Mouse (Mus musculus): ENCODE measurements around the gene Plcb2. TPM values are rescaled to one million over a fixed set of nuclear protein-coding genes. Genes with fewer than 3 reads are reported as not detected.

Plcb2 gene
- polyA plus RNA-seq, 1 experiment = 84.6 TPM

DNA sequence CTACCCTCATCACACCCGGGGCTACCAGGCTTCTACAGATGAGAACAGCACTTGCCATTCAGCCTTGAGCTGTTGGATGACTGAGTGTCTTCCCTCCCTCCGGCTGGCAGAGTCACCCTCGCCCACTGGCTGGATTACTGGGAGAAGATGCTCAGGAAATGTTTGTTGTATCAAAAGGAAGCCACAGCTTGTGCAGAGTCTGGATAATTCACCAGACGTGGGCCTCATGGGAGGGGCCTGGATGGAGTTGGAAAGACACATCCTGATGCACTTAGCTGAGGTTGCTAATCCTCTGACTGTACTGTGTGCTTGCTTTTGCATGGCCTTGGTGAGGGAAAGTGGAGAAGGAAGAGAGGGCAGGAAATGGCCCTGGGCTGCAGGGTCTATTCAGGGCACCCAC, 27.9 kb upstream of the Plcb2 start:
- WGBS = 56% methylated on average over 4 of the region's 4 CpGs
- H3K4me3 ChIP-seq (replicated peaks; ENCODE audit: control insufficient read depth, low read depth, low read length) = no peak overlapping the region
- TF ChIP-seq CTCF (IDR thresholded peaks at IDR 0.05; ENCODE audit: control insufficient read depth, insufficient read depth, low read length) = no peak
- no peak for TF ChIP-seq POLR2A (IDR thresholded peaks at IDR 0.05; ENCODE audit: borderline replicate concordance, control insufficient read depth, low read depth, low read length)
- no peak overlapping the region for H3K27ac ChIP-seq (ENCODE audit: control insufficient read depth, insufficient read depth, low read depth, low read length, poor library complexity)
- 0 out of 2 replicates have a peak, but pooled peaks cover 1% of the 10 kb centered on the region for H3K4me1 ChIP-seq (ENCODE audit: control insufficient read depth, insufficient read depth, low read length)

GRCm38 (mm10) chr2:118755407-118755806, 27.2 kb upstream of the Plcb2 start:
- Histone ChIP-seq H3K27ac (ENCODE audit: control insufficient read depth, insufficient read depth, low read depth, low read length, poor library complexity) (no peak overlapping the region), H3K4me1 (ENCODE audit: control insufficient read depth, insufficient read depth, low read length) (peaks cover 1% of the 10 kb centered on the region; the same call in 1 of the 2 replicates), H3K4me3 (replicated peaks; ENCODE audit: control insufficient read depth, low read depth, low read length) (no peak overlapping the region)
- WGBS = 70% methylated on average over 6 of the region's 6 CpGs
- TF ChIP-seq POLR2A (IDR thresholded peaks at IDR 0.05; ENCODE audit: borderline replicate concordance, control insufficient read depth, low read depth, low read length) (no peak), CTCF (IDR thresholded peaks at IDR 0.05; ENCODE audit: control insufficient read depth, insufficient read depth, low read length) (no peak)

DNA sequence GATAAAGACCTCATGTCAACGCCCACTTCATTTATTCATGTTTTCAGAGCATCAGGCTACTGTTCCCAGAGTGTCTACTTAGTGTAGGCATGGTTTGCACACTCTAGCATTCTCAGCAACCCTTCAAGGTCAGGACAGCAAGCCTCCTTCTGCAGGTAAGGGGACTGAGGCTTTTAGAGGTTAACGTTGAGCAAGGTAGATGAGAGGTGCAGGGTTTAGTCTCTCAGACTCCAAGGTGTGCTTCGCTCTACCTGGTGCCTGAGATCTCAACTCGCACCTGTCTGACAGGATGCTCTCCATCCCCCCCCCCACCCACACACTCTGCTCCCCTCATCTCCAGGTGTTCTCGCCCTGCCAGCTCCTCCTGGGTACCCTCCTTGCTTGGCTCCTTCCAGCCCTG, 25.9 kb upstream of the Plcb2 start:
- no peak for TF ChIP-seq CTCF (IDR thresholded peaks at IDR 0.05; ENCODE audit: control insufficient read depth, insufficient read depth, low read length)
- TF ChIP-seq POLR2A (IDR thresholded peaks at IDR 0.05; ENCODE audit: borderline replicate concordance, control insufficient read depth, low read depth, low read length) = no peak
- peaks cover 1% of the 10 kb centered on the region; the same call in 1 of the 2 replicates for H3K4me1 ChIP-seq (ENCODE audit: control insufficient read depth, insufficient read depth, low read length)
- 84% methylated on average over 5 of the region's 5 CpGs for WGBS

DNA sequence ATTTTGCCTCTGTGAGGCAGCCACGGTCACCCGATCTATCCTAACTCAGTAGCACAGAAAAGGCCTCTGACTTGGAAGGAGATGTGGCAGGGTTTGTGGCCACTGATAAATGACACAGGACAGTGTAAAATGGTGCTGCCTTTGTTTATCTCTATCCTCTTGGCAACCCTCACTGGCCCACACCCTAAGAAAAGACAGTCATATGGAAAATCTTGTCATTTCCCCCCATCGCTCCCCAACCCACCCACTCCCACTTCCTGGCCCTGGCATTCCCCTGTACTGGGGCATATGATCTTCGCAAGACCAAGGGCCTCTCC, 24.5 kb upstream of the Plcb2 start:
- H3K4me1 ChIP-seq (ENCODE audit: control insufficient read depth, insufficient read depth, low read length) = no peaks in the 10 kb centered on the region; the same call in 1 of the 2 replicates

More for the DNA sequence above, 25.9 kb upstream of the Plcb2 start:
- Histone ChIP-seq H3K4me3 (replicated peaks; ENCODE audit: control insufficient read depth, low read depth, low read length) (no peak overlapping the region), H3K27ac (ENCODE audit: control insufficient read depth, insufficient read depth, low read depth, low read length, poor library complexity) (no peak overlapping the region)

GRCm38 (mm10) chr2:118751896-118752791, 23.9 kb upstream of the Plcb2 start:
- Histone ChIP-seq H3K4me1 (ENCODE audit: control insufficient read depth, insufficient read depth, low read length) (no peaks in the 10 kb centered on the region; the same call in 1 of the 2 replicates), H3K4me3 (replicated peaks; ENCODE audit: control insufficient read depth, low read depth, low read length) (no peak overlapping the region), H3K27ac (ENCODE audit: control insufficient read depth, insufficient read depth, low read depth, low read length, poor library complexity) (peak overlapping the region; percentile 2)
- TF ChIP-seq POLR2A (IDR thresholded peaks at IDR 0.05; ENCODE audit: borderline replicate concordance, control insufficient read depth, low read depth, low read length) (no peak), CTCF (IDR thresholded peaks at IDR 0.05; ENCODE audit: control insufficient read depth, insufficient read depth, low read length) (no peak)
- WGBS = 77% methylated on average over 16 of the region's 16 CpGs

More for the DNA sequence above, 24.5 kb upstream of the Plcb2 start:
- Histone ChIP-seq H3K27ac (ENCODE audit: control insufficient read depth, insufficient read depth, low read depth, low read length, poor library complexity) (peak overlapping the region; percentile 2; the same call in 1 of the 2 replicates), H3K4me3 (replicated peaks; ENCODE audit: control insufficient read depth, low read depth, low read length) (no peak overlapping the region)
- no peak for TF ChIP-seq CTCF (IDR thresholded peaks at IDR 0.05; ENCODE audit: control insufficient read depth, insufficient read depth, low read length)
- TF ChIP-seq POLR2A (IDR thresholded peaks at IDR 0.05; ENCODE audit: borderline replicate concordance, control insufficient read depth, low read depth, low read length) = no peak
- 55% methylated on average over 4 of the region's 4 CpGs for WGBS

GRCm38 (mm10) chr2:118750476-118750875, 22.2 kb upstream of the Plcb2 start:
- Histone ChIP-seq H3K4me1 (ENCODE audit: control insufficient read depth, insufficient read depth, low read length) (no peaks in the 10 kb centered on the region; the same call in 1 of the 2 replicates), H3K4me3 (replicated peaks; ENCODE audit: control insufficient read depth, low read depth, low read length) (no peak overlapping the region), H3K27ac (ENCODE audit: control insufficient read depth, insufficient read depth, low read depth, low read length, poor library complexity) (peak overlapping the region; percentile 19; the same call in 1 of the 2 replicates)
- WGBS = 47% methylated on average over 8 of the region's 8 CpGs
- no peak for TF ChIP-seq CTCF (IDR thresholded peaks at IDR 0.05; ENCODE audit: control insufficient read depth, insufficient read depth, low read length)

GRCm38 (mm10) chr2:118749341-118749884, 21.2 kb upstream of the Plcb2 start:
- Histone ChIP-seq H3K4me3 (replicated peaks; ENCODE audit: control insufficient read depth, low read depth, low read length) (no peak overlapping the region), H3K27ac (ENCODE audit: control insufficient read depth, insufficient read depth, low read depth, low read length, poor library complexity) (no peak overlapping the region), H3K4me1 (ENCODE audit: control insufficient read depth, insufficient read depth, low read length) (no peaks in the 10 kb centered on the region; the same call in none of the 2 replicates)
- TF ChIP-seq CTCF (IDR thresholded peaks at IDR 0.05; ENCODE audit: control insufficient read depth, insufficient read depth, low read length) = no peak
- TF ChIP-seq POLR2A (IDR thresholded peaks at IDR 0.05; ENCODE audit: borderline replicate concordance, control insufficient read depth, low read depth, low read length) = no peak
- 76% methylated on average over 10 of the region's 10 CpGs for WGBS

GRCm38 (mm10) chr2:118747301-118747960, 19.2 kb upstream of the Plcb2 start:
- 8% methylated on average over 10 of the region's 10 CpGs for WGBS
- no peak for TF ChIP-seq POLR2A (IDR thresholded peaks at IDR 0.05; ENCODE audit: borderline replicate concordance, control insufficient read depth, low read depth, low read length)
- no peak for TF ChIP-seq CTCF (IDR thresholded peaks at IDR 0.05; ENCODE audit: control insufficient read depth, insufficient read depth, low read length)
- Histone ChIP-seq H3K27ac (ENCODE audit: control insufficient read depth, insufficient read depth, low read depth, low read length, poor library complexity) (no peak overlapping the region), H3K4me1 (ENCODE audit: control insufficient read depth, insufficient read depth, low read length) (no peaks in the 10 kb centered on the region; the same call in none of the 2 replicates), H3K4me3 (replicated peaks; ENCODE audit: control insufficient read depth, low read depth, low read length) (peak overlapping the region; percentile 45)

Data from bone marrow, adult 2 months (tissue).